Mouse (Mus musculus): ENCODE measurements around the gene Rhoj. TPM values are rescaled to one million over a fixed set of nuclear protein-coding genes. Genes with fewer than 3 reads are reported as not detected.

Gene Rhoj
- polyA plus RNA-seq, 1 experiment, result not detected

- Histone ChIP-seq H3K27ac (ENCODE audit: insufficient read depth, low read depth, low read length) (no peak overlapping the region), H3K4me1 (ENCODE audit: control insufficient read depth, insufficient read depth, low read length) (peaks cover 3% of the 10 kb centered on the region; the same call in 1 of the 2 replicates), H3K4me3 (ENCODE audit: insufficient read depth, low read depth, low read length) (no peak overlapping the region)
- 55% methylated on average over 4 of the region's 4 CpGs for WGBS
- TF ChIP-seq CTCF (IDR thresholded peaks at IDR 0.05; ENCODE audit: insufficient read depth, low read depth, low read length), result no peak
- TF ChIP-seq POLR2A (IDR thresholded peaks at IDR 0.05; ENCODE audit: insufficient read depth, low read depth, low read length), result no peak
Measured at GRCm38 (mm10) chr12:75358714-75359113, 50.6 kb downstream of the Rhoj start.

- TF ChIP-seq POLR2A (IDR thresholded peaks at IDR 0.05; ENCODE audit: insufficient read depth, low read depth, low read length) (no peak), CTCF (IDR thresholded peaks at IDR 0.05; ENCODE audit: insufficient read depth, low read depth, low read length) (no peak)
- H3K4me1 ChIP-seq (ENCODE audit: control insufficient read depth, insufficient read depth, low read length), result peaks cover 3% of the 10 kb centered on the region; the same call in 1 of the 2 replicates
Measured at GRCm38 (mm10) chr12:75359500-75359899, 51.4 kb downstream of the Rhoj start.

GRCm38 (mm10) chr12:75359921-75360482 is 51.9 kb downstream of the Rhoj start:
- no peak for TF ChIP-seq CTCF (IDR thresholded peaks at IDR 0.05; ENCODE audit: insufficient read depth, low read depth, low read length)
- TF ChIP-seq POLR2A (IDR thresholded peaks at IDR 0.05; ENCODE audit: insufficient read depth, low read depth, low read length), result no peak
- 60% methylated on average over 5 of the region's 5 CpGs for WGBS

More at GRCm38 (mm10) chr12:75359500-75359899, 51.4 kb downstream of the Rhoj start:
- H3K27ac ChIP-seq (ENCODE audit: insufficient read depth, low read depth, low read length), result no peak overlapping the region
- WGBS, result 72% methylated on average over 2 of the region's 2 CpGs
- no peak overlapping the region for H3K4me3 ChIP-seq (ENCODE audit: insufficient read depth, low read depth, low read length)

GRCm38 (mm10) chr12:75362456-75362855 is 54.3 kb downstream of the Rhoj start:
- no peak overlapping the region for H3K4me3 ChIP-seq (ENCODE audit: insufficient read depth, low read depth, low read length)
- 94% methylated on average over 16 of the region's 16 CpGs for WGBS
- no peak overlapping the region for H3K27ac ChIP-seq (ENCODE audit: insufficient read depth, low read depth, low read length)

More at GRCm38 (mm10) chr12:75359921-75360482, 51.9 kb downstream of the Rhoj start:
- no peak overlapping the region for H3K27ac ChIP-seq (ENCODE audit: insufficient read depth, low read depth, low read length)
- H3K4me3 ChIP-seq (ENCODE audit: insufficient read depth, low read depth, low read length), result no peak overlapping the region
- H3K4me1 ChIP-seq (ENCODE audit: control insufficient read depth, insufficient read depth, low read length), result peaks cover 3% of the 10 kb centered on the region; the same call in 1 of the 2 replicates

GRCm38 (mm10) chr12:75364416-75364815 is 56.3 kb downstream of the Rhoj start:
- WGBS, result 97% methylated on average over 4 of the region's 4 CpGs

More at GRCm38 (mm10) chr12:75362456-75362855, 54.3 kb downstream of the Rhoj start:
- TF ChIP-seq POLR2A (IDR thresholded peaks at IDR 0.05; ENCODE audit: insufficient read depth, low read depth, low read length) (no peak), CTCF (IDR thresholded peaks at IDR 0.05; ENCODE audit: insufficient read depth, low read depth, low read length) (no peak)
- H3K4me1 ChIP-seq (ENCODE audit: control insufficient read depth, insufficient read depth, low read length), result peaks cover 3% of the 10 kb centered on the region; the same call in 1 of the 2 replicates

GRCm38 (mm10) chr12:75365621-75366124 is 57.6 kb downstream of the Rhoj start:
- 88% methylated on average over 14 of the region's 14 CpGs for WGBS
- Histone ChIP-seq H3K4me3 (ENCODE audit: insufficient read depth, low read depth, low read length) (no peak overlapping the region), H3K27ac (ENCODE audit: insufficient read depth, low read depth, low read length) (no peak overlapping the region), H3K4me1 (ENCODE audit: control insufficient read depth, insufficient read depth, low read length) (no peaks in the 10 kb centered on the region)
- TF ChIP-seq POLR2A (IDR thresholded peaks at IDR 0.05; ENCODE audit: insufficient read depth, low read depth, low read length) (no peak), CTCF (IDR thresholded peaks at IDR 0.05; ENCODE audit: insufficient read depth, low read depth, low read length) (no peak)

More at GRCm38 (mm10) chr12:75364416-75364815, 56.3 kb downstream of the Rhoj start:
- H3K4me3 ChIP-seq (ENCODE audit: insufficient read depth, low read depth, low read length), result no peak overlapping the region
- no peak overlapping the region for H3K27ac ChIP-seq (ENCODE audit: insufficient read depth, low read depth, low read length)
- no peak for TF ChIP-seq POLR2A (IDR thresholded peaks at IDR 0.05; ENCODE audit: insufficient read depth, low read depth, low read length)
- H3K4me1 ChIP-seq (ENCODE audit: control insufficient read depth, insufficient read depth, low read length), result peaks cover 3% of the 10 kb centered on the region; the same call in 1 of the 2 replicates

GRCm38 (mm10) chr12:75367371-75367770 is 59.2 kb downstream of the Rhoj start:
- no peak overlapping the region for H3K27ac ChIP-seq (ENCODE audit: insufficient read depth, low read depth, low read length)
- no peak overlapping the region for H3K4me3 ChIP-seq (ENCODE audit: insufficient read depth, low read depth, low read length)
- H3K4me1 ChIP-seq (ENCODE audit: control insufficient read depth, insufficient read depth, low read length), result no peaks in the 10 kb centered on the region
- TF ChIP-seq CTCF (IDR thresholded peaks at IDR 0.05; ENCODE audit: insufficient read depth, low read depth, low read length) (no peak), POLR2A (IDR thresholded peaks at IDR 0.05; ENCODE audit: insufficient read depth, low read depth, low read length) (no peak)
- 97% methylated on average over 6 of the region's 6 CpGs for WGBS

GRCm38 (mm10) chr12:75368527-75368926 is 60.4 kb downstream of the Rhoj start:
- H3K4me3 ChIP-seq (ENCODE audit: insufficient read depth, low read depth, low read length), result no peak overlapping the region
- 71% methylated on average over 5 of the region's 5 CpGs for WGBS

GRCm38 (mm10) chr12:75369418-75369851 is 61.3 kb downstream of the Rhoj start:
- Histone ChIP-seq H3K27ac (ENCODE audit: insufficient read depth, low read depth, low read length) (no peak overlapping the region), H3K4me3 (ENCODE audit: insufficient read depth, low read depth, low read length) (no peak overlapping the region), H3K4me1 (ENCODE audit: control insufficient read depth, insufficient read depth, low read length) (no peaks in the 10 kb centered on the region)
- TF ChIP-seq POLR2A (IDR thresholded peaks at IDR 0.05; ENCODE audit: insufficient read depth, low read depth, low read length), result no peak
- TF ChIP-seq CTCF (IDR thresholded peaks at IDR 0.05; ENCODE audit: insufficient read depth, low read depth, low read length), result no peak
- WGBS, result 73% methylated on average over 2 of the region's 2 CpGs

More at GRCm38 (mm10) chr12:75368527-75368926, 60.4 kb downstream of the Rhoj start:
- no peaks in the 10 kb centered on the region for H3K4me1 ChIP-seq (ENCODE audit: control insufficient read depth, insufficient read depth, low read length)
- TF ChIP-seq POLR2A (IDR thresholded peaks at IDR 0.05; ENCODE audit: insufficient read depth, low read depth, low read length), result no peak
- TF ChIP-seq CTCF (IDR thresholded peaks at IDR 0.05; ENCODE audit: insufficient read depth, low read depth, low read length), result no peak
- H3K27ac ChIP-seq (ENCODE audit: insufficient read depth, low read depth, low read length), result no peak overlapping the region
